Mouse (Mus musculus): Measurements from ENCODE around the gene Ensa. TPM values are rescaled to one million over a fixed set of nuclear protein-coding genes. Genes with fewer than 3 reads are reported as not detected.
"Not testable (repeated sequence)": the region's sequence is repeated elsewhere in the genome, so short reads cannot be mapped to it uniquely, and the experiment has no call there.

The Ensa gene
- polyA plus RNA-seq, 1 experiment from 2014 or later: 69.7 TPM

- WGBS: 15% methylated on average over 11 of the region's 11 CpGs
- H3K36me3 ChIP-seq (replicated peaks; ENCODE audit: control insufficient read depth, insufficient read depth, low read depth, low read length): no peaks in the 10 kb centered on the region
- no peak overlapping the region for H3K27ac ChIP-seq (replicated peaks; ENCODE audit: low read depth, low read length)
- H3K4me3 ChIP-seq (ENCODE audit: low read depth, low read length): no peak overlapping the region
- H3K27me3 ChIP-seq (ENCODE audit: control insufficient read depth, insufficient read depth, low read length): no peaks in the 10 kb centered on the region
- ATAC-seq (replicated peaks; ENCODE audit: insufficient number of reproducible peaks, low FRiP score, low TSS enrichment, low read depth) (no peak), DNase-seq (ENCODE audit: low spot score) (peak; percentile 71)
- no peak overlapping the region for H3K4me2 ChIP-seq (ENCODE audit: low read depth, low read length)
- no peak overlapping the region; the same call in 1 of the 2 replicates for H3K9ac ChIP-seq (replicated peaks; ENCODE audit: low read length)
- no peaks in the 10 kb centered on the region for H3K9me3 ChIP-seq (replicated peaks; ENCODE audit: control insufficient read depth, low read length)
- 0 out of 2 replicates have a peak, but pooled peaks cover 2% of the 10 kb centered on the region for H3K4me1 ChIP-seq (ENCODE audit: control insufficient read depth, insufficient read depth, low read length)
Observed at GRCm38 (mm10) chr3:95653473-95654034, 28.8 kb downstream of the Ensa start.

GRCm38 (mm10) chr3:95654371-95654770 is 29.6 kb downstream of the Ensa start:
- H3K27me3 ChIP-seq (ENCODE audit: control insufficient read depth, insufficient read depth, low read length); H3K4me1 ChIP-seq (ENCODE audit: control insufficient read depth, insufficient read depth, low read length); H3K4me3 ChIP-seq (ENCODE audit: low read depth, low read length); H3K36me3 ChIP-seq (replicated peaks; ENCODE audit: control insufficient read depth, insufficient read depth, low read depth, low read length); H3K9me3 ChIP-seq (replicated peaks; ENCODE audit: control insufficient read depth, low read length); H3K4me2 ChIP-seq (ENCODE audit: low read depth, low read length); DNase-seq (ENCODE audit: low spot score); ATAC-seq (replicated peaks; ENCODE audit: insufficient number of reproducible peaks, low FRiP score, low TSS enrichment, low read depth); H3K9ac ChIP-seq (replicated peaks; ENCODE audit: low read length); H3K27ac ChIP-seq (replicated peaks; ENCODE audit: low read depth, low read length): not testable (repeated sequence)
- 100% methylated on average over 3 of the region's 3 CpGs for WGBS

GRCm38 (mm10) chr3:95655437-95655836 is 30.6 kb downstream of the Ensa start:
- no peaks in the 10 kb centered on the region for H3K27me3 ChIP-seq (ENCODE audit: control insufficient read depth, insufficient read depth, low read length)
- no peak for ATAC-seq (replicated peaks; ENCODE audit: insufficient number of reproducible peaks, low FRiP score, low TSS enrichment, low read depth)
- H3K4me3 ChIP-seq (ENCODE audit: low read depth, low read length): no peak overlapping the region
- DNase-seq (ENCODE audit: low spot score): no peak
- WGBS: 87% methylated on average over 5 of the region's 5 CpGs
- no peak overlapping the region for H3K9ac ChIP-seq (replicated peaks; ENCODE audit: low read length)
- no peaks in the 10 kb centered on the region; the same call in 1 of the 2 replicates for H3K36me3 ChIP-seq (replicated peaks; ENCODE audit: control insufficient read depth, insufficient read depth, low read depth, low read length)
- no peaks in the 10 kb centered on the region for H3K9me3 ChIP-seq (replicated peaks; ENCODE audit: control insufficient read depth, low read length)
- H3K4me2 ChIP-seq (ENCODE audit: low read depth, low read length): no peak overlapping the region
- H3K27ac ChIP-seq (replicated peaks; ENCODE audit: low read depth, low read length): no peak overlapping the region
- 0 out of 2 replicates have a peak, but pooled peaks cover 2% of the 10 kb centered on the region for H3K4me1 ChIP-seq (ENCODE audit: control insufficient read depth, insufficient read depth, low read length)

GRCm38 (mm10) chr3:95657108-95657507 is 32.3 kb downstream of the Ensa start:
- H3K4me3 ChIP-seq (ENCODE audit: low read depth, low read length): no peak overlapping the region

GRCm38 (mm10) chr3:95657711-95658110 is 32.9 kb downstream of the Ensa start:
- Histone ChIP-seq H3K9ac (replicated peaks; ENCODE audit: low read length) (no peak overlapping the region), H3K27ac (replicated peaks; ENCODE audit: low read depth, low read length) (no peak overlapping the region), H3K27me3 (ENCODE audit: control insufficient read depth, insufficient read depth, low read length) (no peaks in the 10 kb centered on the region), H3K4me2 (ENCODE audit: low read depth, low read length) (peak overlapping the region; percentile 43; the same call in 1 of the 2 replicates), H3K4me3 (ENCODE audit: low read depth, low read length) (peak overlapping the region; percentile 99), H3K4me1 (ENCODE audit: control insufficient read depth, insufficient read depth, low read length) (0 out of 2 replicates have a peak, but pooled peaks cover 8% of the 10 kb centered on the region), H3K9me3 (replicated peaks; ENCODE audit: control insufficient read depth, low read length) (no peaks in the 10 kb centered on the region), H3K36me3 (replicated peaks; ENCODE audit: control insufficient read depth, insufficient read depth, low read depth, low read length) (no peaks in the 10 kb centered on the region; the same call in 1 of the 2 replicates)
- 88% methylated on average over 3 of the region's 3 CpGs for WGBS
- ATAC-seq (replicated peaks; ENCODE audit: insufficient number of reproducible peaks, low FRiP score, low TSS enrichment, low read depth) (no peak), DNase-seq (ENCODE audit: low spot score) (no peak)

More at GRCm38 (mm10) chr3:95657108-95657507, 32.3 kb downstream of the Ensa start:
- no peak for DNase-seq (ENCODE audit: low spot score)
- Histone ChIP-seq H3K9me3 (replicated peaks; ENCODE audit: control insufficient read depth, low read length) (no peaks in the 10 kb centered on the region), H3K36me3 (replicated peaks; ENCODE audit: control insufficient read depth, insufficient read depth, low read depth, low read length) (no peaks in the 10 kb centered on the region; the same call in 1 of the 2 replicates), H3K27me3 (ENCODE audit: control insufficient read depth, insufficient read depth, low read length) (no peaks in the 10 kb centered on the region), H3K9ac (replicated peaks; ENCODE audit: low read length) (no peak overlapping the region), H3K4me1 (ENCODE audit: control insufficient read depth, insufficient read depth, low read length) (0 out of 2 replicates have a peak, but pooled peaks cover 8% of the 10 kb centered on the region), H3K27ac (replicated peaks; ENCODE audit: low read depth, low read length) (no peak overlapping the region), H3K4me2 (ENCODE audit: low read depth, low read length) (no peak overlapping the region)
- no peak for ATAC-seq (replicated peaks; ENCODE audit: insufficient number of reproducible peaks, low FRiP score, low TSS enrichment, low read depth)
- WGBS: 85% methylated on average over 3 of the region's 3 CpGs

GRCm38 (mm10) chr3:95658236-95658867 is 33.6 kb downstream of the Ensa start, which contains the start of gene Mcl1:
Gene Mcl1, plus strand, starts transcription at chr3:95658788.
- H3K4me2 ChIP-seq (ENCODE audit: low read depth, low read length): peak within 1 kb of the TSS; percentile 81
- DNase-seq (ENCODE audit: low spot score) (peak; percentile 97), ATAC-seq (replicated peaks; ENCODE audit: insufficient number of reproducible peaks, low FRiP score, low TSS enrichment, low read depth) (peak; percentile 96)

GRCm38 (mm10) chr3:95658868-95659712 is 34.3 kb downstream of the Ensa start:
- H3K4me1 ChIP-seq (ENCODE audit: control insufficient read depth, insufficient read depth, low read length): 0 out of 2 replicates have a peak, but pooled peaks cover 6% of the 10 kb centered on the region
- peaks cover 6% of the 10 kb centered on the region for H3K36me3 ChIP-seq (replicated peaks; ENCODE audit: control insufficient read depth, insufficient read depth, low read depth, low read length)
- under 1% methylated on average over 85 of the region's 113 CpGs for WGBS
- ATAC-seq (replicated peaks; ENCODE audit: insufficient number of reproducible peaks, low FRiP score, low TSS enrichment, low read depth) (peak; percentile 54), DNase-seq (ENCODE audit: low spot score) (peak; percentile 86)
- H3K27ac ChIP-seq (replicated peaks; ENCODE audit: low read depth, low read length): peak overlapping the region; percentile 91
- H3K4me2 ChIP-seq (ENCODE audit: low read depth, low read length): peak overlapping the region; percentile 81
- peak overlapping the region; percentile 99 for H3K4me3 ChIP-seq (ENCODE audit: low read depth, low read length)
- no peaks in the 10 kb centered on the region for H3K27me3 ChIP-seq (ENCODE audit: control insufficient read depth, insufficient read depth, low read length)
- peak overlapping the region; percentile 99 for H3K9ac ChIP-seq (replicated peaks; ENCODE audit: low read length)
- no peaks in the 10 kb centered on the region for H3K9me3 ChIP-seq (replicated peaks; ENCODE audit: control insufficient read depth, low read length)

More at GRCm38 (mm10) chr3:95658236-95658867, 33.6 kb downstream of the Ensa start, which contains the start of gene Mcl1:
- H3K9me3 ChIP-seq (replicated peaks; ENCODE audit: control insufficient read depth, low read length): no peaks in the 10 kb centered on the region
- H3K27me3 ChIP-seq (ENCODE audit: control insufficient read depth, insufficient read depth, low read length): no peaks in the 10 kb centered on the region
- peak within 1 kb of the TSS; percentile 91 for H3K27ac ChIP-seq (replicated peaks; ENCODE audit: low read depth, low read length)
- H3K36me3 ChIP-seq (replicated peaks; ENCODE audit: control insufficient read depth, insufficient read depth, low read depth, low read length): peaks cover under 1% of the 10 kb centered on the region
- H3K4me1 ChIP-seq (ENCODE audit: control insufficient read depth, insufficient read depth, low read length): 0 out of 2 replicates have a peak, but pooled peaks cover 8% of the 10 kb centered on the region
- peak within 1 kb of the TSS; percentile 99 for H3K9ac ChIP-seq (replicated peaks; ENCODE audit: low read length)
- peak within 1 kb of the TSS; percentile 99 for H3K4me3 ChIP-seq (ENCODE audit: low read depth, low read length)
- WGBS: 1% methylated on average over 40 of the region's 43 CpGs

All from embryonic facial prominence, embryonic 11.5 days (tissue).